Mouse (Mus musculus) adrenal gland, postnatal 10 days (tissue): ENCODE results near the gene Pou2f3. TPM values are rescaled to one million over a fixed set of nuclear protein-coding genes. Genes with fewer than 3 reads are reported as not detected.

Experiments
- DNase-seq: peaks from one replicate; pipeline ENCODE4 v3.0.0; 2021; ENCODE audit warnings: mixed read lengths
- long read RNA-seq, 2 experiments: library from polyadenylated mRNA; stranded (forward); transcript quantifications; one replicate each; pipeline ENCODE4 v2.0.0; 2021
- total RNA-seq, 2 experiments: library from RNA; stranded (reverse); gene quantifications; 2 replicates each; pipeline ENCODE4 v1.2.3; 2021

Gene Pou2f3
- not detected for total RNA-seq
- long read RNA-seq, experiment 1, result 0 reads
- long read RNA-seq, experiment 2, result 0 reads

DNA sequence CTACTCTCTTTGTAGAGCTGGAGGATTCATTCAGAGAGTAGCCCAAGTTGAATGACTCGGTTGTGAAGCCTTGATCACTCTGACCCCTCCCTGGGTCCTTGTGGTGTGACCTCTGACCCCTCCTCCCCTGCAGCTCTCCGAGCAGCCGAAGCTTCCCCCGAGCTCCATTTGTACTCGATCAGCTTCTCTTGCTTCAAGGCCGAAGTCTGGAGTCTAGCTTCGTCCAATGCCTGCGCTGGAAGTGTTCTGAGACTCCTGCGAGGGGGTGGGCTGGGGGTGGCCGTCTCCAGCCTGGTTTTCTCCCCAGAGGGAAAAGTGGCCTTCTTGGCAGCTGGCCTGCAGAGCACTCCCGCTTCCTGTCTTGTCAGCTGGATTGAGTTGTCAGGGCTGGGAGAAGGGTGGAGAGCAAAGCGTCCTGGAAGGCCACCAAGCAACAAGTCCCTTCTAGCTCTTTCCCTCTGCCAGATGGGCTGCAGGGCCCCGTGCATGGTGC, at the start of gene Pou2f3:
Gene Pou2f3, minus strand, starts transcription at position 180 of the 493 bp plus-strand sequence.
- peak; percentile 73 for DNase-seq

DNA sequence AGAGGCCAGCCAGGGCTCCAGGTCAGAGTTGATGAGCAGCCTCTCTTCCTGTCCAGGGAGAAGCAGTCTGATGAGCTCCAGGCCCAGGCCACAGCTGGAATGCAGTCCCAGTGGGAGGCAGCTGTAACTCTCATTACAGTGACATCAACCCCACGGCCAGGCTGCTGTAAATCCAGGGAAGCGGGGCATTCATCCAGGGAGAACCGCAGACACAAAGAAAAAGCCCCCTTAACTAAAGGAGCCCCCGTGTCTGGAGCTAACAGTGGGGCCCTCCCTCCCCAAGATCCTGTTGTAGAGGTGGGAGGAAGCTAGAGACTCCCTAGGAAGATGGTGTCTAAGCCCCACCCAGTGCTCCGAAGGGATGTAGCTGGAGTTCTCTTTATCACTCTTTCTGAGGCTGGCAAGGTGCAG, 43.1 kb upstream of the Pou2f3 start:
- DNase-seq, result no peak

DNA sequence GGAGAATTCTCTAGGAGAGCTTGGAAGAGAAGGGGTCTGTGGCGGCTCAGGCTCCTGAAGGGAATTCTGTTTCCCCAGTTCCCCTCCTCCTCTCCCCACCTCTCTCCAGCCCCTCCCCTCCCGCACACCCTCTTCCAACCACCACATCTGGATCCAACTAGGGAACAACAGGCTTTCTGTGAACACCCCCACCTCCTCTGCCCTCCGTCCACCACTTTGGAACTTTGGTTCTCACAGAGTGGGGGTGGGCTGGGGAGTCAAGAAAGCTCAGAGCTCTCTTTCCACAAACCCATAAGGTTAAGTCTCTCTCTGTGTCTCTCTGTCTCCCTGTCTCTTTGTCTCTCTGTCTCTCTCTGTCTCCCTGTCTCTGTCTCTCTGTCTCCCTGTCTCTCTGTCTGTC, 42.6 kb upstream of the Pou2f3 start:
- DNase-seq, result no peak

DNA sequence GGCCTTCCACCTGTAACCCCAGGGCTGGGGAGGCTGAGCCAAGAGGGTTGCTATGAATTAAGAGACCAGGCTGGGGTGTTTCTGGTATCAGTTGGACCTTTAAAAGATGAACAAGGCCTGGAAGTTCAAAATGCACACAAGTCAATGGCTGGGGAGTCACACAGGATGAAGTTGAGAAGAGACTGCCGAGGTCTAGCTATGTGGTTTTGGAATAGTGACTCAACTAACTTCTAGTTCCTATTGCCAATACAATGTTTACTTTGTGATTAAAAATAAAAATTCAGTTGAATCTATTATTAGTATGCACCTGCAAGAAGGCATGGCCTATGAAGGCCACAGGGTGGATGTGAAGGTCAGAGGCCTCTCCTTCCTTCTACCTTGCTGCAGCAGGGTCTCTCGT, 41.6 kb upstream of the Pou2f3 start:
- DNase-seq, result no peak

- no peak for DNase-seq
These were observed 36.6 kb upstream of the Pou2f3 start for GRCm38 (mm10) chr9:43246738-43247180.

DNA sequence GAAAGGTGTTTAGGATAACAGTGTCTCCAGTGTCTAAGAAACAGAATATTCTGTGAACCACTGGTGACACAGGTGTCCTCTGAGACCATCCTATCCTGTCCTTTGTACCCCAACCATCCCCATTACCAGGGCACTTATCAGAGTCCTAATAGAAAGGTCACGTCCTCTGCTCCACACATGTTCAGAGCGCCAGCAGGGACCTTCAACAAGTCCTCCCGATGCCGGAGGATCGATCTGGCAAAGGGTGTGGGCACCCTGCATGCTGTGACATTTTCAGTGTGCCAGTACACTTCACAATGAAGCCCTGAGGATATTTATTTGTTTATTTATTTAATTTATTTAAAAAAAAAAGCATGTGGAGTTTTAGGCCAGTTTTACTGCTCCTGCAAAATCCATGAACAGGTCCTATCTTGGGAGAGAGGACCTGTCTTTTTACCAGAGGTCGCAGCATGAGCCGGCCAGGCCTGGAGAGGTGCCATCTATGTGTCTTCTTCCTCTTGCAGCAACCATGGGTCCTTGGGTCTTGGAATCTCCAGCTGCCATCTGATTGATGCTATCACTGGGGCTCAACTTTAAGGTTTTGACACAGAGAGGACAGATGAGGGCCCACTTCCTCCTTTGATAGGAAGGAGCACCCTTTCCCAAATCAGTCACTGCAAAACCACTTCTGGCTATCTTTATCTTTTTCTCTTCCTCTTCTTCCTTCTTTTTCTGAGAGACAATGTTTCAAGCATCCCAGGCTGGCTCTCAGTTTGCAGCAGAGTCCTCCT, 35.8 kb upstream of the Pou2f3 start:
- DNase-seq, result no peak

DNA sequence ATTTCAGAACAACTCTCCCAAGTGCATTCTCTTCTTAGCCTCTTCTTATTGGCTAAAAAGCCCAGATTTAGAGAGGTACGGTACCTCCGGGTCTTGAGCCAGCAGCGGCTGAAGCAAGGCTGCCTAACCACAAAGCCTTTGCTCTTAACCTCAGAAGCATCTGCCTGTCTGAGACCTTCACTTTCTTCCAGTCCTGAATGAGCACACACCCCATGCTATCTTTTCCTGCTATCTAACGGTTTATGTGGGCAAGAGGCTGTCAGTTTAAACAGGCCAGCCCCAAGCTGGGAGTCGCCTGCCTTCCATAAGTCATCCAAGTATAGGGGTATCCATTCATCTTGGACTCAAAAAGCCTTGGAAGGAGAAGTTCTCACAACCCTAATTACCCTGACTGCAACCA, 32.3 kb upstream of the Pou2f3 start:
- no peak for DNase-seq

DNA sequence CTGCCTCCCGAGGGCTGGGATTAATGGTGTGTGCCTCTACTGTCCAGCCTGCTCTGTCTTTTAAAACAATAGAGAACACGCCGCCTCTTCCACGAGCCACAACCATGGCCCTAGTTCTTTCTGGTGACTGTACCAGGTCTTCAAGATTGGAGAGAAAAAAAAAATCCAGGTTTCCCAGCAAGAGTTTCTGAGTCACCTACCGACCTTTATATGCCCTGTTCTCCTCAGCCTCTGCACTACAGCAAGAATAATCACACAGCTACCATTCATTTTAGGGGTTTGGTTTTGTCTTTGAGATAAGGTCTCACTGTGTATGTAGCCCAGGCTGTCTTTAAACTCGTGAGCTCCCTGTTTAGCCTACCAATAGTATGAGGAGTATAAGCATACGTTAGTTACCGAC, 31.8 kb upstream of the Pou2f3 start:
- no peak for DNase-seq

- no peak for DNase-seq
These were observed 31.1 kb upstream of the Pou2f3 start for GRCm38 (mm10) chr9:43241291-43241690.

DNA sequence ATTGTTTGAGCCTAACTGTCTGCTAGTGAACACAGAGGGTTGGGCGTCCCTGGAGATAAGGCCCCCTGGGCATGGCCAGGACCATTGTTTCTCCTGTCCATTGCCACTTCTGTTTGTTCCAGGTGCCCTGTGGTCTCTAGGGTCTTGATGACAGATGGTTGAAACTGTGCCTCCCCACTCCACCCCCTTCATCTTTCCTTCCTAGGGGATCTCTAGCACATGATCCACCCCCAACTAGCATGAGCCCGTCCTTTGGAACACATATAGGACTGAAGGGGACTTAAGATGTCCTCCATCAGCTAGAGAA, 30.4 kb upstream of the Pou2f3 start:
- DNase-seq, result no peak

GRCm38 (mm10) chr9:43239712-43240593, 29.8 kb upstream of the Pou2f3 start, which contains the start of gene Oaf:
TSS of gene Oaf (minus strand) at chr9:43239911.
- peak; percentile 91 for DNase-seq

GRCm38 (mm10) chr9:43238631-43239545, 28.7 kb upstream of the Pou2f3 start:
- DNase-seq, result peak; percentile 47

- no peak for DNase-seq
These were observed 28.0 kb upstream of the Pou2f3 start for GRCm38 (mm10) chr9:43238167-43238566.

GRCm38 (mm10) chr9:43237111-43237775, 27.1 kb upstream of the Pou2f3 start:
- DNase-seq, result peak; percentile 18

GRCm38 (mm10) chr9:43236576-43236975, 26.4 kb upstream of the Pou2f3 start:
- DNase-seq, result no peak

GRCm38 (mm10) chr9:43236106-43236505, 25.9 kb upstream of the Pou2f3 start:
- no peak for DNase-seq

DNA sequence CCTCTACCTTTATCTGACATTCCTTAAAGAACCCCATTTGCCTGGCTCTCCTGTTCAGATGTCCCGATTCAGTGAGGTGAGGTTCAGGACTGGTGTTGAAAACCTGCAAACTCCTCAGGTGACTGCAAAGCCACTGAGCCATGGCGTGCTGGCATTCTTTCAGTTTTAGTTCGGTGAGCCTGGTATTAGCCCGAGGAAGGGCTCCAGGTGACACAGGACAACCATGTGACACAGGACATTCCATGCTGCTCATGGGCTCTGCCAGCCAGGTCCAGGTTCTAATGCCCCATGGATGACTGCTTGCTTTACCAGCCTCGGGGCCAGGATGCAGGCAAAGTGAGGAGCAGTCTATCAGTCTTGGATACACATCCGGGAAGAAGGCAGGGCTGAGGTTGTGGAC, 25.2 kb upstream of the Pou2f3 start:
- no peak for DNase-seq

DNA sequence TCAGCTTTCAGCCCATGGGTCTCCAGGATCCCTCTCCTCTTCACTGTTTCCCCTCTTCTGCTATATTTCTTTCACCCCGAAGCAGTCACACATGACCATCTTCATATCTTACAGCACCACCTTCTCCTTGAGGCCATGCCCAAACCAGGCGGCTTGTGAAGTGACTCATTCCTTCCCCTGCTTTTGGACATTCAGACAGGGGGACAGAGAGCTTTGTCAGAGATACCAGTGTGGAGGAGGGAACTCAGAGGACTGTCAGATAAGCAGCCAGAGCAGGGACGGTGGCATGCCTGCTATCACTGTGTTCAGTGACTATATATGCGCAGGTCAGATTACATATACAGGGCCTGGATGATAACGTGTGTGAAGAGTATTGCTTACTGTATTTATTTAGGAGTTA, 24.3 kb upstream of the Pou2f3 start:
- DNase-seq, result peak; percentile 24

GRCm38 (mm10) chr9:43233515-43233914, 23.3 kb upstream of the Pou2f3 start:
- DNase-seq, result no peak

GRCm38 (mm10) chr9:43233044-43233443, 22.9 kb upstream of the Pou2f3 start:
- no peak for DNase-seq

- DNase-seq, result no peak
These were observed 22.1 kb upstream of the Pou2f3 start for GRCm38 (mm10) chr9:43232286-43232685.

- DNase-seq, result peak; percentile 33
These were observed 21.6 kb upstream of the Pou2f3 start for GRCm38 (mm10) chr9:43231805-43232204.
